Mouse (Mus musculus): ENCODE results near the gene Flywch1. TPM values are rescaled to one million over a fixed set of nuclear protein-coding genes. Genes with fewer than 3 reads are reported as not detected.

The Flywch1 gene
- polyA plus RNA-seq, 1 experiment from 2014 or later = 74.7 TPM

DNA sequence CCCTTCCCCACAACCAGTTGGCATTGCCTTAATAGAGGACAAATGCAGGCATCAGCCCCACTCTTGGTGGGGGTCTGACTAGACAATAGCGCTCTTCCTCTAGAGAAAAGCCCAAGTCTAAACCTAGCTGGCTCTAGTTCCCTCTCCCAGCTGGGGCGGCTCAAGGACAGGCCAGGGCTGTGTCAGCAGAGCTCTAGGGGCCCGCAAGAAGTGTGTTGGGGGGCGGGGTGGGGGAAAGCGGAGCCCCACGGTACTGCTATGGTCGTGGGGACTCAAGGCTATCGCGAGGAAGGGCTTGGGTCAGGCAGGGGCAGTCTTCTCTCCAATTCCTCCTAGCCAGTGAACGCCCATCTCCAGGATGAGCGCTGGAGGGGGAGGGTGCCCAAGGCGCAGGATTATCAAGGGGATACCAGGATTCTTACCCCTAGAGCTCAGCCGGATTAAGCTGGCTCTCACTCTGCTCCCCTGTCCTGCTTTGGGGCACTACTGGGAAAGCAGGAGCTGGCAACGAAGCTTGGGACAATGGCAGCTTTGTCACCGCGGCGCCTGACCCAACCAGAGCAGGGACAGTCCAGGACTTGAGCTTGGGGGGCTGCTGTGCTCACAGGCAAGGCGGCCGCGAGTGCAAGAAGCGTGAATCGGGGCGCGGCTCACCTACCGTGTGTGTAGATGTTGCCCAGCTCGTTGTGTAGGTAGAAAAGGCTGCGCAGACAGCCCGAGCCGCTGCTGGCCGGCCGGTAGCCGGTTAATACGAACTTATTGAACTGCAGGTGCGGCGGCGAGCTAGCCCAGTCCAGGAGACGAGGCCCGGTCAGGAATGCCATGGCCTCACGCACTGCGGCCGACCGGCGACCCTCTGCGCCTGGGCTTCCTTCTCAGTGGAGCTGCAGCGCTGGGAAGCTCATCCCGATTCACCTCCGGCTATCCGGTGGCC is 31.9 kb downstream of the Flywch1 start:
- Histone ChIP-seq H3K9ac (ENCODE audit: low read depth, low read length) (peak overlapping the region; percentile 54), H3K4me1 (replicated peaks; ENCODE audit: insufficient read depth, low read length) (peaks cover 24% of the 10 kb centered on the region; the same call in 1 of the 2 replicates), H3K27me3 (ENCODE audit: insufficient read depth, low read length) (peaks cover 28% of the 10 kb centered on the region), H3K9me3 (replicated peaks; ENCODE audit: low read length) (no peaks in the 10 kb centered on the region), H3K4me3 (replicated peaks; ENCODE audit: low read depth, low read length) (peak overlapping the region; percentile 63), H3K36me3 (ENCODE audit: insufficient read depth, low read length) (no peaks in the 10 kb centered on the region), H3K4me2 (ENCODE audit: low read length) (peak overlapping the region; percentile 93), H3K27ac (no peak overlapping the region)
- no peak for TF ChIP-seq CTCF (IDR thresholded peaks at IDR 0.05; ENCODE audit: low read depth)
- ATAC-seq (replicated peaks; ENCODE audit: low FRiP score, low read depth) = peak; percentile 1; the same call in 1 of the 2 replicates
- WGBS = 2% methylated on average over 48 of the region's 48 CpGs
- no peak for DNase-seq (ENCODE audit: low spot score)

DNA sequence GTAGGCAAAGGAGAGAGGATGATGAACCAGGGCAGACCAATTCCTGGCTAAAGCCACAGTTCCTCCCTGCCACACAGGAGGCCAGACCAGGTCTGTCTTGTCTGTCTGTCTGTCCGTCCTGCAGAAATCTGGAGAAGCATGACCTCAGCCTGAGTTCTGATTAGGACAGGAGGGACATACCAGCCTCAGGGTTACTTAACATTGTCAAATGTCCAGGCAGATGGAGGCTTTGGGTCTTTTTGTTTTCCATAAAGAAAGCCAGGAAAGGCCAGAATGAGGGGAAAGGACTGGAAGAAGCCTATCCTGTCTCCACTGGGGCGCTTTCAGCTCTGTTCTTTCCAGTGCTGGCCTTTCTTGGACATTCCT is 32.6 kb downstream of the Flywch1 start:
- Histone ChIP-seq H3K27me3 (ENCODE audit: insufficient read depth, low read length) (peaks cover 24% of the 10 kb centered on the region), H3K36me3 (ENCODE audit: insufficient read depth, low read length) (no peaks in the 10 kb centered on the region), H3K27ac (no peak overlapping the region), H3K4me2 (ENCODE audit: low read length) (peak overlapping the region; percentile 93), H3K4me1 (replicated peaks; ENCODE audit: insufficient read depth, low read length) (peaks cover 24% of the 10 kb centered on the region; the same call in 1 of the 2 replicates), H3K9me3 (replicated peaks; ENCODE audit: low read length) (no peaks in the 10 kb centered on the region), H3K4me3 (replicated peaks; ENCODE audit: low read depth, low read length) (peak overlapping the region; percentile 63; the same call in 1 of the 2 replicates), H3K9ac (ENCODE audit: low read depth, low read length) (no peak overlapping the region)
- no peak for TF ChIP-seq CTCF (IDR thresholded peaks at IDR 0.05; ENCODE audit: low read depth)
- WGBS = 53% methylated on average over 2 of the region's 2 CpGs
- ATAC-seq (replicated peaks; ENCODE audit: low FRiP score, low read depth) (no peak), DNase-seq (ENCODE audit: low spot score) (no peak)

DNA sequence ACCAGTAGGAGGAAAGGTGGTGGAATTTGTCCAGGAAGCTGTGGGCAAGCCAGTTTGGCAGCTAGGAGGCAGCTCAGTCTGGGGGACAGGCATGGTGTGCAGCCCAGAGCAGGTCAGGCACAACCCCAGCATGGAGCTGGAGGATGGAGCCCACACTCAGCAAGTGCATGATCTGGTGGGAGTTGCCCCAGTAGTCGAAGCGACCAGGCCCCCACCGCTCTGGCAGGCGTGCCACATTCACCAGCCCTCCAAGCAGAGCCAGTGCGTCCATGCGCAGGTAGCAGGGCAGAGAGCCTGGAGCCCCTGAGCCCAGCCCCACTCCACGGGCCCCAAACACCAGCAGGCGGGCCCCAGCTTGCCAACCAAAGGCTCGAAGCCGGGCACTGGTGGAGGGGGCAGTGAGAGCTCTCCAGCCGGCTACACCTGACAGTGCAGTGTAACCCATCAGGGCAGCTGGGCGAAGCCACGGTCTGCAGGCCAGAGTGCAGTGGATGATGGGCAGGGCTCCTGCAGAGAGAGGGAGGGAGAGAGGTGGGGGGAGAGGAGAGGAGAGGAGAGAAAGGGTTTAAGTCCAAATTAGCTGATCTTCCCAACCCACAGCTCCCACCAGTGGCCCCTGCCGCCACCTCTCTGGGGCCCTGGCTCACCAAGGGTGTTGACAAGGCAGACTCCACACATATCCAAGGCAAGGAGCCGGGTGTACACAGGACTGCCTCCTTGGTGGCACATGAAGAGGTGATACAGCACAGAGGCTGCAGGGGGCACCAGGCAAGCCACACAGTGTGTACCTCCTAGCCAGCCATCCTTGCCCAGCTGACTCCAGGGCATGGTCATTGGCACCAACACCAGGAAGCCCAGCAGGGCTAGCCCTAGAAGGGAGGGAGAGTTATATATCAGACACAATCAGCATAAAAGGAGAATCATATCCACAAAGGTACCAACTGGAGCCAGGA is 33.6 kb downstream of the Flywch1 start:
- Histone ChIP-seq H3K9me3 (replicated peaks; ENCODE audit: low read length) (no peaks in the 10 kb centered on the region), H3K27ac (no peak overlapping the region), H3K4me2 (ENCODE audit: low read length) (no peak overlapping the region), H3K4me3 (replicated peaks; ENCODE audit: low read depth, low read length) (no peak overlapping the region), H3K36me3 (ENCODE audit: insufficient read depth, low read length) (no peaks in the 10 kb centered on the region), H3K27me3 (ENCODE audit: insufficient read depth, low read length) (peaks cover 13% of the 10 kb centered on the region), H3K4me1 (replicated peaks; ENCODE audit: insufficient read depth, low read length) (peaks cover 24% of the 10 kb centered on the region; the same call in 1 of the 2 replicates), H3K9ac (ENCODE audit: low read depth, low read length) (no peak overlapping the region)
- peak; percentile 29; the same call in 1 of the 2 replicates for TF ChIP-seq CTCF (IDR thresholded peaks at IDR 0.05; ENCODE audit: low read depth)
- 68% methylated on average over 15 of the region's 15 CpGs for WGBS
- DNase-seq (ENCODE audit: low spot score) (no peak), ATAC-seq (replicated peaks; ENCODE audit: low FRiP score, low read depth) (no peak)

DNA sequence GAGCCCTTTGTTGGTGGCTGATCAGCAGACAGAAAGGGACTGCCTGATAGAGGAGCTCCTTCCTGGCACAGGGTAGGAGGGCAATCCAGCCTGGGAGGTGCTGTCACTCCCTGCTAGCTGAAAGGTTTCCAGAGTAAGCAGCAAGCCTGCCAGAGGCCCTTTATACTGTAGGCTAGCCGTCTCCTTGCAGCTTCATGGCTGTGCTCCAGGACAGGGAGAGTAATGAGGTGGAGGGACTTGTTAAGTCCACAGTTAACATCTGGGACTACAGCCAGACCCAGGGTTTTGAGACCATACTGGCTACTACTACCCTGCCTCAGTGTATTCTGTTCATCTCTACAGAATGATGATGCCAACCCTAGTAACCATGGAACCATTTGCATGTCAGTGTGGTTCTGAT is 37.1 kb downstream of the Flywch1 start:
- Histone ChIP-seq H3K27me3 (ENCODE audit: insufficient read depth, low read length) (no peaks in the 10 kb centered on the region), H3K36me3 (ENCODE audit: insufficient read depth, low read length) (no peaks in the 10 kb centered on the region), H3K9me3 (replicated peaks; ENCODE audit: low read length) (no peaks in the 10 kb centered on the region), H3K4me3 (replicated peaks; ENCODE audit: low read depth, low read length) (no peak overlapping the region), H3K4me2 (ENCODE audit: low read length) (no peak overlapping the region), H3K27ac (no peak overlapping the region), H3K9ac (ENCODE audit: low read depth, low read length) (no peak overlapping the region), H3K4me1 (replicated peaks; ENCODE audit: insufficient read depth, low read length) (peaks cover 8% of the 10 kb centered on the region; the same call in 1 of the 2 replicates)
- DNase-seq (ENCODE audit: low spot score) (no peak), ATAC-seq (replicated peaks; ENCODE audit: low FRiP score, low read depth) (no peak)
- no peak for TF ChIP-seq CTCF (IDR thresholded peaks at IDR 0.05; ENCODE audit: low read depth)
- 50% methylated on average over 1 of the region's 1 CpGs for WGBS

DNA sequence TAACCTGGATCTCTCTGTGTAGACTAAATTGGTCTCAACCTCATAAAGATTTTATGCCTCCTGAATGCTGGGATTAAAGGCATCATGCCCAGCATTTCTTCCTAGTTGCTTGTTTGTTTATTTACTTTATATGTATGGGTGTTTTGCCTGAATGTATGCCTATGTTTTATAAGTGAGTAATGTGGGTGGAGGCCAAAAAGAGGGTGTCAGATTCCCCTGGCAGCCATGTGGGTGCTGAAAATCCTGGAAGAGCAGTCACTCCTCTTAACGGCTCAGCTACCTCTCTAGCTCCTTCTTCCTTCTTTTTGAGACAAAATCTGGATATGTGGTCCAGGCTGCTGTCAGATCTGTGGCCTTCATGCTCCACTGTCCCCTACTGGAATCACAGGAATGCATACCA is 41.0 kb downstream of the Flywch1 start:
- no peak for TF ChIP-seq CTCF (IDR thresholded peaks at IDR 0.05; ENCODE audit: low read depth)
- DNase-seq (ENCODE audit: low spot score) = no peak
- no peak for ATAC-seq (replicated peaks; ENCODE audit: low FRiP score, low read depth)
- no peak overlapping the region for H3K9ac ChIP-seq (ENCODE audit: low read depth, low read length)
- 43% methylated on average over 1 of the region's 1 CpGs for WGBS
- H3K4me2 ChIP-seq (ENCODE audit: low read length) = no peak overlapping the region
- H3K4me3 ChIP-seq (replicated peaks; ENCODE audit: low read depth, low read length) = no peak overlapping the region
- no peaks in the 10 kb centered on the region for H3K27me3 ChIP-seq (ENCODE audit: insufficient read depth, low read length)
- peaks cover 3% of the 10 kb centered on the region; the same call in 1 of the 2 replicates for H3K4me1 ChIP-seq (replicated peaks; ENCODE audit: insufficient read depth, low read length)
- H3K9me3 ChIP-seq (replicated peaks; ENCODE audit: low read length) = no peaks in the 10 kb centered on the region
- no peaks in the 10 kb centered on the region for H3K36me3 ChIP-seq (ENCODE audit: insufficient read depth, low read length)
- no peak overlapping the region for H3K27ac ChIP-seq

DNA sequence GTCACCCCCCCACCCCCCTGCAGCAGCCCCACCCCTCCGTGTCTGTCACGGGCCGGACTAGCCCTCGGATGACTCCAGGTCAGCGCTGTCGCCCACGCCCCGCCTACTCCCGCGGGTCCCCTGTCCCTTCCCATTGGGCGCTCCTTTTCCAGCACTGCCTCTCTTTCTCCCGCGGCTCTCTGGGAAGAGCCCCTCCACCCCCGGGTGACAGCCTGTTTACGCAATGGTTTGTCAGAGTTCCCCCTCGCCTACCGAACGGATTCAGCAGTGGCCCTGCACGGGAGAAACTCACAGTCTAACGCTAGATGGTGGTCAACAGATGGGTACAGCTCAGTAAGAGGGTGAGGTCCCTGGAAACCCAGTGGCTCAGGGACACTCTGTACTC is 44.7 kb downstream of the Flywch1 start:
- no peaks in the 10 kb centered on the region for H3K27me3 ChIP-seq (ENCODE audit: insufficient read depth, low read length)
- peak; percentile 95 for DNase-seq (ENCODE audit: low spot score)
- peak overlapping the region; percentile 76 for H3K4me3 ChIP-seq (replicated peaks; ENCODE audit: low read depth, low read length)
- H3K36me3 ChIP-seq (ENCODE audit: insufficient read depth, low read length) = no peaks in the 10 kb centered on the region
- ATAC-seq (replicated peaks; ENCODE audit: low FRiP score, low read depth) = peak; percentile 86
- under 1% methylated on average over 20 of the region's 20 CpGs for WGBS
- H3K9ac ChIP-seq (ENCODE audit: low read depth, low read length) = peak overlapping the region; percentile 73
- peaks cover 4% of the 10 kb centered on the region; the same call in 1 of the 2 replicates for H3K4me1 ChIP-seq (replicated peaks; ENCODE audit: insufficient read depth, low read length)
- peak; percentile 54 for TF ChIP-seq CTCF (IDR thresholded peaks at IDR 0.05; ENCODE audit: low read depth)
- no peaks in the 10 kb centered on the region for H3K9me3 ChIP-seq (replicated peaks; ENCODE audit: low read length)
- peak overlapping the region; percentile 88 for H3K4me2 ChIP-seq (ENCODE audit: low read length)
- peak overlapping the region; percentile 84 for H3K27ac ChIP-seq
